Mouse (Mus musculus): ENCODE measurements around the gene Zcchc10.
"Not testable (repeated sequence)": the region's sequence is repeated elsewhere in the genome, so short reads cannot be mapped to it uniquely, and the experiment has no call there.

Zcchc10 gene

DNA sequence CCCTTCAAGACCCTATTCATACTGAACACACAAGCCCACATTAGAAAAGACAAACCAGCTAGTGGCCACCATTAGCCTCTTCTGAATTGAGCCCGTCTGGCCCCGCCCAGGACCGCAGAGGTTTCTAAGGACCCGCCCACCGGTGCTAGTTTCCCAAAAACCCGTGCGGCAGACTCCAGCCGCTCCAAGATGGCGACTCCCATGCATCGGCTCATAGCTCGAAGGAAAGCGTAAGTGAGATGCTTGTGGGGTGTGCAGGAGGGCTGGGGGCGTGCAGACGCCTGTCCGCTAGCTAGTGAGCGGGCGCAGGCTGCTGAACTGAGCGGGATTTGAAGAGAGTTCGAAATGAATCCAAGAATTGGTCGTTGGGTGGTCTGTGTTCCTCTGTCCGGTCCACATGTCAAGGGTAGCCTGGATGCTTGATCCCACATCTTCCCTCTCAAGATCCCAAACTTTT lies at the start of gene Zcchc10:
Gene Zcchc10, plus strand, starts transcription at position 168 of the 457 bp plus-strand sequence.
- peak; percentile 88 for DNase-seq (ENCODE audit: low spot score)

GRCm38 (mm10) chr11:53275358-53275757 lies 49.1 kb upstream of the Zcchc10 start:
- DNase-seq (ENCODE audit: low spot score) = no peak

DNA sequence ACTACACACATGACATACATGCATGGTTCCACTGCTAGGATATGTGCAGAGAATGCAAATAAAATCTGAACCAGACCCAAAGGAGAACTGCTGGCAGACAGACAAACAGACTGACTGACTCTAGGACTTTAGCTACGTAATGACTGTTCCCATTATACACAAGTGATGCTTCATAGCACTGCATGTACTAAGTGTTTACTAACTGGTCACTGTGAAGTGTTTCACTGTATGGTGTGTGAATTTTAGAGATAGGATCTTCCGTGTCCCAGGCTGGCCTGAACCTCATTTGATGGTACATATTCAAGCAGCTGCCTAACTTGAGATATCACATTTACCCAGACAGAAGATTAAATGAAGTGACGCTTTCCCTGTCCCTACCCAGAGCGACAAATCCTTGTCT lies 46.1 kb upstream of the Zcchc10 start:
- DNase-seq (ENCODE audit: low spot score) = no peak

DNA sequence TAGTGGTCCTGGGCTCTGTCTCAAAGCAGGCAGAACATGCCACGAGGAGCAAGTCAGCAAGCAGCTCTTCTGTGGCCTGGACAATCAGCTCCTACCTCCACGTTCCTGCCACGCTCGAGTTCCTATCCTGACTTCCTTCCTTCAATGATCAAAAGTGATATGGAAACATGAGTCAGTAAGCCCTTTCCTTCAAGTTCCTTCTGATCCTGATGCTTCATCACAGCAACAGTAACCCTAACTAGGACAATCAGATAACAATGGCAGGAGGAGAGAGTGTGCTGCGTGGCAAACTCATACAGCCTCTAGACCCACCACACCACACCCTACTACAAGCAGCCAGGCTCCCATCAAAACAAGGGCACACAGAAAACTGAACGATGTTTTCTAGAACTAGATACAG lies 38.6 kb upstream of the Zcchc10 start:
- no peak for DNase-seq (ENCODE audit: low spot score)

DNA sequence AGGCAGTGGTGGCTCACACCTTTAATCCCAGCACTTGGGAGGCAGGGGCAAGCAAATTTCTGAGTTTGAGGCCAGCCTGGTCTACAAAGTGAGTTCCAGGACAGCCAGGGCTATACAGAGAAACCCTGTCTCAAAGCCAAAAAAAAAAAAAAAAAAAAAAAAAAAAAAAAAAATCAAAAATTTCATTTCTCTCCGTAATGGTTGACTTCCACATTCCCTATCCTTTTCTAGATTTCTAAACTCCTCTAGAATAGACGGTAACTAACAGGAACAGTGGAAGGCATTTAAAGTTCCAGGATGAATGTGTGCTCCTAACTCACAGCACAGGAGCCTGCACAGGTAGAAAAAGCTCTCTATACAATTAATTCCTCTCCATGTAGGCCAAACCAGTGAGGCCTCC lies 34.3 kb upstream of the Zcchc10 start:
- DNase-seq (ENCODE audit: low spot score) = not testable (repeated sequence)

DNA sequence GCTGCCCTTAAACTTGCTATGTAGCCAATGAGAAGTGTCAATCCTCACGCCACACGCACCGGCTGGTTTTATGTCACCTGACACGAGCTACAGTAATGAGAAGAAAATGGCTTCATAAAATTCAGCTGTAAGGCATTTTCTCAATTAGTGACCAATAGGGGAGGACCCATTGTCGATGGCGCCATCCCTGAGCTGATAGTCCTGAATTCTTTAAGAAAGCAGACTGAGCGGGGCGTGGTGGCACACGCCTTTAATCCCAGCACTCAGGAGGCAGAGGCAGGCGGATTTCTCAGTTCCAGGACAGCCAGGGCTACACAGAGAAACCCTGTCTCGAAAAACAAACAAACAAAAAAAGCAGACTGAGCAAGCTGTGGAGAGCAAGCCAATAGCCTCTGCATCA lies 33.6 kb upstream of the Zcchc10 start:
- no peak for DNase-seq (ENCODE audit: low spot score)

- no peak for DNase-seq (ENCODE audit: low spot score)
Measured at GRCm38 (mm10) chr11:53294441-53294840, 30.0 kb upstream of the Zcchc10 start.

DNA sequence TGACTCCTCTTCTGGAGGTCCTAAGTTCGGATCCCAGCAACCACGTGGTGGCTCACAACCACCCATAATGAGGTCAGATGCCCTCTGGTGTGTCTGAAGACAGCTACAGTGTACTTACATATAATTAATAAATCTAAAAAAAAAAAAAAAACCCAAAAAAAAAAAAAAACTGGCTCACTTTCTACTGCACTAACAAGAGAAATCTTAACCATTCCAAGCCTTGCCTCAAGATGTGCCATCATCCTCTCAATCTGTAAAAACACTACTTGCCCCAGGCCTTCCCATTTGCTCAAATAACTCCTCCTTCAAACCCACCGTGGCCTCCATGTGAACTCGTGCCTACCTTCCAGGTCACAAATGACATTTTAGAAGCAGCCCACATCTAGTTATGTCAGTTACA lies 27.6 kb upstream of the Zcchc10 start:
- no peak for DNase-seq (ENCODE audit: low spot score)

DNA sequence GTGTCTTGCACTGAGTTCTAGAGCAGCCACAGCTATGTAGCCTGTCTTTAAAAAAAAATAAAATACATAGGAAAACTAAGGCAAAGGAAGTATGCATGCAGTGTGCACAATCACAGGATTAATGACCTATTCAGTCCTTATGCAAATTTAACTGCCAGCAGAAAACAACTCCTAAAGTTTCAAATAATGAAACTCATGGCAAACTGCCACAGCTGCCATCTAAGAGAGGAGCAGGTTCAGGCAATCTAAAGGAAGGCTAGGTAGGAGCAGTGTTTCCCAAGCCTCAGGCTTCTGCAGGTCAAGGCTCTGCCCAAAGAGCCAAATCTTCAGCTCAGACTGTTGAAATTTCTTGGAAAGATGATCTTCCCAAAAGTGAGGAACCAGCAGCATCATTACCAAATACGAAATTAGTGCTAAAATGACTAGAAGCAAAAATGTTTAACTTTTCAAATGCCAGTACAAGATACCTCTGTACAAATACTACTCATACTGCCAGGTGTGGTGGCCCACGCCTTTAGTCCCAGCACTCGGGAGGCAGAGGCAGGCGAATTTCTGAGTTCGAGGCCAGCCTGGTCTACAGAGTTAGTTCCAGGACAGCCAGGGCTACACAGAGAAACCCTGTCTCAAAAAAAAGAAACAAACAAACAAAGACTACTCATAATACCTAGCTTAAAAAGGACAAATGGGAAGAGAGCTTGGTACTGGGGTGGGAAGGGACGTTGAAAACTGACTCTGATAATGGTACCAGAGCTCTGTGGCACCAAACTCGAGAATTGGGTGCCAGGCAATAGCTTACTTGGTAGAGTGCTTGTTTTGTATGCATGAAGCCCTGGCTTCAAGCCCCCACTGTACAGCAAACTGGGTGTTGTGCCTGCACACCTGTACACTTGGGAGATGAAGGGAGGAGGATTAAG lies 26.3 kb upstream of the Zcchc10 start:
- no peak for DNase-seq (ENCODE audit: low spot score)

GRCm38 (mm10) chr11:53299551-53300329 lies 24.7 kb upstream of the Zcchc10 start:
- peak; percentile 78 for DNase-seq (ENCODE audit: low spot score)

DNA sequence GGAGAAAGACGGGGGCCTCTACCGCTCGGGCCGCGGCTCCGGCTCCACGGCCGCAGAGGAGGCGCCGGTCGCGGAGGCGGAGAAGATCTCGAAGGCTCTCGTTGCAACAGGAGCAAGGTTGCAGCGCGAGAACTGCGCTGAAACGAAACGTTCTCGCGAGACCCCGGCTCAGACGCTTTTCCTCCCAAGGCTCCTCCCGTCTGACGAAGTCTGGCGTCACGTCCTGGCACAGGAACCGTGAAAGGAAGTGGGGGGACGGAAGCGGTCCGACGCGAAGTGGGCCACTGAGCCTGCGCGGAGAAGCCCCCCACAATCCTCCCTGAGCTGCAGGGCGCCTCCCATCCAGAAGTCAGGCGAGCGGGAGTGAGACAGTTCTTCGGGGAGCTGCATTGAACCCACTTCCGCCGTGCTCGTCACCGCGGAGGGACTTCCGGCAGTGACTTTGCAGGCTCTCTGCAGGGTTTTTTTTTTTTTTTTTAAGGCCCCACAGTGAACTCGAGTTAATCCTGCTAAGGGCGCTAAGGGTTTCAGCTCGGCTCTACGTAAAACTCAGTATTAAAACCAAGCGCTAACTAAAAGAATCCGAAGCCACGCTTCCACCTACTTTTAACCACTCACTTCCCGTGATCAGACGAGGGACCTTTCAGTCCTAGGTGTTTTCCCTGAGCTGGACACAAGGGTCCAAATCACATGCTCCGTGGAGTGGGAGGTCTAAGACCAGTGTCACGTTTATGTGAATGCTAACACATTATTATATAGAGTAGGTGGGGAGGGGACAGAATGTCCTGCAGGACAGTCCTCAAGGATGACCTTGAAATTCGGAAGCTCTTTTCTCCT lies 23.9 kb upstream of the Zcchc10 start, which contains the start of gene Hspa4:
Gene Hspa4, minus strand, starts transcription at position 128 of the 837 bp plus-strand sequence.
- DNase-seq (ENCODE audit: low spot score) = peak; percentile 98

- DNase-seq (ENCODE audit: low spot score) = no peak
Measured at GRCm38 (mm10) chr11:53301167-53301515, 23.3 kb upstream of the Zcchc10 start.

DNA sequence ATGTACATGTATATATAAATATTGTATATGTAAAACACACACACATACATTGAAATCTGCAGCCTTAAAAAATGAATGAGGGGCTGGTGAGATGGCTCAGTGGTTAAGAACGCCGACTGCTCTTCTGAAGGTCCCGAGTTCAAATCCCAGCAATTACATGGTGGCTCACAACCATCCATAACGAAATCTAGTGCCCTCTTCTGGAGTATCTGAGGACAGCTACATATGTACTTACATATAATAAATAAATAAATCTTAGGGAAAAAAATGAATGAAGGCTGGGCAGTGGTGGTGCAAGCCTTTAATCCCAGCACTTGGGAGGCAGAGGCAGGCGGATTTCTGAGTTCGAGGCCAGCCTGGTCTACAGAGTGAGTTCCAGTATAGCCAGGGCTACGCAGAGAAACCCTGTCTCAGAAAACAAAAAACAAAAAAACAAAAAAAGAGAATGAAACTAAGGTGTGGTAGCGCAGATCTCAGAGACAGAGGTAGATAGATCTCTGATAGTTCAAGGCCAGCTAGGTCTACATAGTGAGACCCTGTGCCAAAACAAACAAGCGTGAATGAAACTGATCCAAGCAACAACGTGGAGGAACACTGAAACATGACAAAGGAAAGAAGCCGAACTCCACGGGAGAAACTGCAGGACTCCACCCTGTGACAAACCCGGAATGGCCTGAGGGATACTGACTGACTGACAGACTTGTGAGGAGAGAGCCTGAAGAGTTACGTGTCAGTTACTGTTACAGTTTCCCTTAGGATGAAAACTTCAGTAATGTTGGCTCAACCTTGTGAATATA lies 20.2 kb upstream of the Zcchc10 start:
- DNase-seq (ENCODE audit: low spot score) = no peak

- no peak for DNase-seq (ENCODE audit: low spot score)
Measured at GRCm38 (mm10) chr11:53306965-53307364, 17.5 kb upstream of the Zcchc10 start.

DNA sequence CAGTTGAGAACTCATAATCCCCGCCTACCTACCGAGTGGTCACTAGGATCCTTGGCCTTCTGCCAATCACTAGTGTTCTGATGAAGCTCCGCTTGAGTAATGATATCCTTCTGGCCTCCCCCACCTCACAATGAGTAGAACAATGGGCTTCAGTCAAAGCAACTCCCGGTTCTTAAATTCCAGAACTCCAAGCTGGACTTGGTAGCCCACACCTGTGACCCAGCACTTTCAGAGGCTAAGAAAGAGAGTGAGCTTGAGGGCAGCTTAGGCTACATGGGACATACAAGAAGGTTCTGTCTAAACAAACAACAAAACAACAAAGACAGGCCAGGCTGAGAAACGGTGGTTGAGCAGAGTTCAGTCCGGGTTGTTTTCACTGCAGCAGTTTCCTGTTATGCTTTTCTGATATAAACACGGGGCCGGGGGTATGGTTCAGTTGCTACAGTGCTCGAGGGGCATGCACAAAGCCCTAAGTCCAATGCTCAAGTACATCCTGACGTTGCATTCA lies 16.9 kb upstream of the Zcchc10 start:
- DNase-seq (ENCODE audit: low spot score) = peak; percentile 62

- DNase-seq (ENCODE audit: low spot score) = peak; percentile 60
Measured at GRCm38 (mm10) chr11:53308251-53308864, 16.1 kb upstream of the Zcchc10 start.

DNA sequence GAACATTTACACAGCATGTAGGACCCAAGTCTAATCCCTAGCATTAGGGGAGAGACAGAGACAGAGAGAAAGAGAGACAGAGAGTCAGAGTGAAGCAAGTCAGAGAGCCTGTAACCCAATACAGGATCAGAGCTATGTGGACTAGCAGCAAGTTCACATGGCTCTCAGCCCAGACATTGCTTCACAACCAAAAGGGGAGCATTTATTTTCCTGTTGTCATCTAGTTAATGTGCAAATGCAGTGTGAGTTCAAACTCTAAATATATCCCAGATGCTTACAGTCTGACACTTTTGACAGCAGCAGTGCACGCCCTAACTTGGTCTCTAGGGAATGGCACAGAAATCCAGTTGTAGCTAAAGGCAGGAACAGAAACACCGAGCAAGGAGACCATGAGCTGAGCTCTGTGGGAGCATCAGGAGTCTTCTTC lies 15.6 kb upstream of the Zcchc10 start:
- peak; percentile 52 for DNase-seq (ENCODE audit: low spot score)

- DNase-seq (ENCODE audit: low spot score) = no peak
Measured at GRCm38 (mm10) chr11:53311385-53311784, 13.1 kb upstream of the Zcchc10 start.

GRCm38 (mm10) chr11:53312823-53313222 lies 11.7 kb upstream of the Zcchc10 start:
- DNase-seq (ENCODE audit: low spot score) = not testable (repeated sequence)

DNA sequence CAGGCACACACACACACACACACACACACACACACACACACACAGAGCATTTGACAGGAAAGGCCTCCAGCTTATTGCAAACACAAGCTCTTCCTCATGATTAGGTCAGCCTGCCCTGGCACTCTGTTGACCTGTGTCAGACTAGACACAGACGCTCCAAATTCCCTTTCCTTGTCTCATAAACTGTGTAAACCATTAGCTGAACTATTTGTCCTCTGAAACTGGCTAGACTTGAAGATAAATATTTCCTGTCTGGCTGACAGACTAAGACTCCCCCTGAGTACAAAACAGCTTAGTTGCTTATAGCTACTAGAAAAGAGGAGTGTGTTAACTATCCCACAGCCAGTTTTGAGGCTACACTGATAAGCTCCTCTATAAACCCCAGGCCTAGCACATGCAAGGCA lies 9.7 kb upstream of the Zcchc10 start:
- DNase-seq (ENCODE audit: low spot score) = no peak
